Mouse (Mus musculus): ENCODE results near the gene Cyp1a2. TPM values are rescaled to one million over a fixed set of nuclear protein-coding genes. Genes with fewer than 3 reads are reported as not detected.

Cyp1a2 gene
- polyA plus RNA-seq, 1 experiment from 2014 or later: not detected

GRCm38 (mm10) chr9:57628717-57629116 is 54.8 kb downstream of the Cyp1a2 start:
- no peak overlapping the region for H3K4me3 ChIP-seq
- H3K27ac ChIP-seq (replicated peaks): no peak overlapping the region
- 90% methylated on average over 12 of the region's 12 CpGs for WGBS
- no peak overlapping the region for H3K9ac ChIP-seq (replicated peaks)
- ATAC-seq (replicated peaks): no peak
- no peaks in the 10 kb centered on the region for H3K27me3 ChIP-seq
- peaks cover 65% of the 10 kb centered on the region for H3K36me3 ChIP-seq
- peaks cover 6% of the 10 kb centered on the region; the same call in 1 of the 2 replicates for H3K4me1 ChIP-seq
- H3K9me3 ChIP-seq: no peaks in the 10 kb centered on the region
- no peak overlapping the region for H3K4me2 ChIP-seq (replicated peaks)

DNA sequence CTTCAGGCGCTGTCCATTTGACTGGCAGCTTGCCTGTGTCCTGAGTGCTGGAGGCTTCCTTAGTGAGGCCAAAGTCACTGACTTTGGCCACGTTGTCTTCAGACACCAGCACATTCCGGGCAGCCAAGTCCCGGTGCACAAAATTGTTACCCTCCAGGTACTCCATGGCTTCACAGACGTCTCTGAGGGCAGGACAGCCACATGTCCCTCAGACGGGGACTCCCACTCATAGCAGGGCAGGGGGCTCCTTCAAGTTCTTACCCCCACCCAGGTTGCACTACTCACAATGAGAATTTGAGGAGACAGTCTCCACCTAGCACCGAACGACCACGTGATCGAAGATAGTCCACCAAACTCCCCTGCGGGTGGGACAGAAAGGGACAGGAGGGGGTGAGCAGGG is 55.6 kb downstream of the Cyp1a2 start:
- Histone ChIP-seq H3K4me1 (no peaks in the 10 kb centered on the region), H3K4me2 (replicated peaks) (no peak overlapping the region), H3K4me3 (no peak overlapping the region), H3K36me3 (peaks cover 65% of the 10 kb centered on the region), H3K9ac (replicated peaks) (no peak overlapping the region), H3K27me3 (no peaks in the 10 kb centered on the region), H3K9me3 (no peaks in the 10 kb centered on the region), H3K27ac (replicated peaks) (no peak overlapping the region)
- WGBS: 91% methylated on average over 11 of the region's 11 CpGs
- no peak for ATAC-seq (replicated peaks)

DNA sequence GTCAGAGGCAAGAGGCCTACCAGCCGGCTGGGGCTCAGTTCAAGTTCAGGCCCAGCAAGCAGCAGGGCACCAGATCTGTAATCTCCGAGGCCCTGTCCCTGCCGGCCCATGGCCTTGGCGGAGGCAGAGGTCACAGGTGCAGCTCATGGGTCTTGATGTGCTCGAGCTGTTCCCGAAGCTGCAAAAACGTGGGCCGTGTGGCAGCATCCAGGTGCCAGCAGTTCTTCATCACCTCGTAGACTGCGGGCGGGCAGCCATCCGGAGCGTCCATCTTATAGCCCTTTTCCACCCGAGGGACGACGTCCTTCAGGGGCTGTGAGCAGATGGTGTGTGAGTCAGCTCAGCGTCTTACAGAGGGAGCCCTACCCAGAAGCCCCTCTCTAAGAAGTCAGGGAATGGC is 56.3 kb downstream of the Cyp1a2 start:
- ATAC-seq (replicated peaks): no peak
- H3K9ac ChIP-seq (replicated peaks): no peak overlapping the region
- no peaks in the 10 kb centered on the region for H3K27me3 ChIP-seq
- H3K9me3 ChIP-seq: no peaks in the 10 kb centered on the region
- no peaks in the 10 kb centered on the region for H3K4me1 ChIP-seq
- WGBS: 94% methylated on average over 17 of the region's 17 CpGs
- H3K36me3 ChIP-seq: peaks cover 65% of the 10 kb centered on the region
- no peak overlapping the region for H3K4me2 ChIP-seq (replicated peaks)
- H3K4me3 ChIP-seq: no peak overlapping the region
- H3K27ac ChIP-seq (replicated peaks): no peak overlapping the region

Other genes with a start within 250 kb of the Cyp1a2 start
- gene Ppcdc, start 243.6 kb downstream of the Cyp1a2 start, polyA plus RNA-seq (2015; fragmentation: Nextera tagmentation; extraction: Ambion mirVana): 21.3 and 29.5 TPM in 2 replicates
- 102 and 106 TPM in 2 replicates for gene Scamp5, start 215.6 kb downstream of the Cyp1a2 start, polyA plus RNA-seq (2015; fragmentation: Nextera tagmentation; extraction: Ambion mirVana)
- gene Rpp25, start 179.7 kb downstream of the Cyp1a2 start, polyA plus RNA-seq (2015; fragmentation: Nextera tagmentation; extraction: Ambion mirVana): 18.8 and 19.6 TPM in 2 replicates
- gene Cox5a, start 162.4 kb downstream of the Cyp1a2 start, polyA plus RNA-seq (2015; fragmentation: Nextera tagmentation; extraction: Ambion mirVana): 751 and 752 TPM in 2 replicates
- 24.1 and 26.2 TPM in 2 replicates for gene Fam219b, start 146.2 kb downstream of the Cyp1a2 start, polyA plus RNA-seq (2015; fragmentation: Nextera tagmentation; extraction: Ambion mirVana)
- gene Mpi, start 130.9 kb downstream of the Cyp1a2 start, polyA plus RNA-seq (2015; fragmentation: Nextera tagmentation; extraction: Ambion mirVana): 62.9 and 69.3 TPM in 2 replicates
- gene Scamp2, start 122.8 kb downstream of the Cyp1a2 start, polyA plus RNA-seq (2015; fragmentation: Nextera tagmentation; extraction: Ambion mirVana): 57.7 and 60.5 TPM in 2 replicates
- gene Ulk3, start 94.3 kb downstream of the Cyp1a2 start, polyA plus RNA-seq (2015; fragmentation: Nextera tagmentation; extraction: Ambion mirVana): 26.6 and 29.8 TPM in 2 replicates
- 0.45 TPM in 1 of 2 replicates, not detected in the other for gene Cplx3, start 77.4 kb downstream of the Cyp1a2 start, polyA plus RNA-seq (2015; fragmentation: Nextera tagmentation; extraction: Ambion mirVana)
- gene Lman1l, start 62.9 kb downstream of the Cyp1a2 start, polyA plus RNA-seq (2015; fragmentation: Nextera tagmentation; extraction: Ambion mirVana): not detected in 2 replicates
- 37.4 and 41.7 TPM in 2 replicates for gene Csk, start 30.1 kb downstream of the Cyp1a2 start, polyA plus RNA-seq (2015; fragmentation: Nextera tagmentation; extraction: Ambion mirVana)
- gene Cyp1a1, start 4.2 kb upstream of the Cyp1a2 start, polyA plus RNA-seq (2015; fragmentation: Nextera tagmentation; extraction: Ambion mirVana): 0.06 and 0.20 TPM in 2 replicates
- 36.4 and 37.1 TPM in 2 replicates for gene Edc3, start 24.8 kb upstream of the Cyp1a2 start, polyA plus RNA-seq (2015; fragmentation: Nextera tagmentation; extraction: Ambion mirVana)
- gene Clk3, start 82.2 kb upstream of the Cyp1a2 start, polyA plus RNA-seq (2015; fragmentation: Nextera tagmentation; extraction: Ambion mirVana): 88.6 and 93.0 TPM in 2 replicates
- 8.0 and 9.2 TPM in 2 replicates for gene Arid3b, start 153.1 kb upstream of the Cyp1a2 start, polyA plus RNA-seq (2015; fragmentation: Nextera tagmentation; extraction: Ambion mirVana)
- gene Ubl7, start 227.3 kb upstream of the Cyp1a2 start, polyA plus RNA-seq (2015; fragmentation: Nextera tagmentation; extraction: Ambion mirVana): 171 and 176 TPM in 2 replicates

Measured in forebrain, embryonic 15.5 days (tissue).